Mouse (Mus musculus): Measurements from ENCODE around the gene Samd1. TPM values are rescaled to one million over a fixed set of nuclear protein-coding genes. Genes with fewer than 3 reads are reported as not detected.
A peak's percentile ranks its signal among the peaks of the same experiment; 100 is the strongest.

Gene Samd1
- polyA plus RNA-seq, 1 experiment from 2014 or later, result 5.4 TPM

DNA sequence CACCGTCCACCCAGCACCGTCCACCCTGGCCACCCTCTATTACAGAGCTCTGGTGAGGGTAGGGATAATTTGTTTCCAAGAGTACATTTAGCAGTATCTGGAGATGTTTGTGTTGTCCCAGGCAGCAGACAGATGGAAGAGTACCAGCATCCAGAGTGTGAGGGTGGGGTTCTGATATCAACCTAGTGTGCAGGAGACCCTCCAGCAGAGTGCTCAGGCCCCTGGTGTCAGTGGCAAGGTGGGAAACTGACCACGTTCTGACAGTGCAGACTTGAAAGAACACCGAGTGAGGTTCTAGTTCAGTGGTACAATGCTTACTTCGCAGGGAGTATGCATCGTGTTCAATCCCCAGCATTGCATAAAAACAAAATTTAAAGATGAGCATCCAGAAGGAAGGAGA is 25.8 kb upstream of the Samd1 start:
- Histone ChIP-seq H3K4me2 (ENCODE audit: low read length) (peak overlapping the region; percentile 65), H3K4me1 (ENCODE audit: control insufficient read depth, insufficient read depth, low read length) (peaks cover 19% of the 10 kb centered on the region), H3K9me3 (replicated peaks; ENCODE audit: control insufficient read depth, low read length, poor library complexity, severe bottlenecking) (no peaks in the 10 kb centered on the region), H3K9ac (ENCODE audit: low read depth, low read length) (peak overlapping the region; percentile 92), H3K36me3 (ENCODE audit: control insufficient read depth, insufficient read depth, low read length) (no peaks in the 10 kb centered on the region), H3K4me3 (ENCODE audit: low read depth, low read length) (peak overlapping the region; percentile 92), H3K27ac (ENCODE audit: low read length) (peak overlapping the region; percentile 88; the same call in 1 of the 2 replicates), H3K27me3 (ENCODE audit: control insufficient read depth, insufficient read depth, low read depth, low read length) (no peaks in the 10 kb centered on the region)
- ATAC-seq, result no peak
- 70% methylated on average over 6 of the region's 6 CpGs for WGBS

DNA sequence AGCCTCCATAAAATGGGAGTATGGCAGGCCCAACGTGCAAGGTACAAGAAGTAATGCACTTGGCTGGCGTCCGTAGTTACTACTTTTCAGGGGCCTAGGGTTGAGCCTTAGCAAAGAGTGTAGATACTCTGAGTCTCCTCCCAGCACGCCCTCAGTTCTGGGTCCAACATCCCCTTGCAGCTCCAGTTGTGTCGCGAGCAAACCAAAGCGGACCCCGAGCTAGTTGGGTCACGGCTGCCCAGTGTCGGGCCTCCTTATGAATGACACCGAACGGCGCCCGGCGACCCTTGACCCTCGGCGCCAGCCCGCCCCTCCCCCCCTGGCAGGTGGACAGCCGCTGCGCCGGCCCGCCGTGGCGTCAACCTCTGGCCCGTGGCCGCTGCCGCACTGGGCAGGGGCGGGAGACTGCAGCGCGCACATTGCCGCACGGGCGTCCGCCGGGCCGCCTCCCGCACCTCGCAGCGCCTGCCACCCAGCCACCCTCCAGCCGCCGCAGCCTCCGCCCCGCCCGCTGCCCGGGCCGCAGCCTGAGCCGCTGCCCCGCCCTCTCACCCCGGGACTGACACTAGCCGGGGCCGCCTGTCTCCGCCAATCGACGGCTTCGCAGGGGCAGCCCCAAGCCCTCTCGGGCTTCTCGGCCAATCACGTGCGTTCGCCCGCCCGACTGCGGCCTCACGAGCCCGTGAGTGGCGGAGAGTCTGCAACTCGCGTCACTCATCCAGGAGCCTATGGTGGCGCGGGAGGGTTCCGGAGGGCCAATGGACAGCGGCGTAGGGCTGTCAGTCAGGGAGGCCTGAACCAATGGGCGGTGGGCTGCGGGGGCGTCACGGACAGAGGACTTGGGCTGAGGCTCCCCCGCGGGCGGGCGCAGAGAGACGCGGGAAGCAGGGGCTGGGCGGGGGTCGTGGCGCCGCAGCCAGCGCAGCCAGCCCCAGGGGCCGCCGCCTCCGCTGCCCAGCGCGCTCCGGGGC is 25.0 kb upstream of the Samd1 start, which contains the start of gene Prkaca:
Gene Prkaca (plus strand): TSS at position 844 of the 971 bp plus-strand sequence.
- peak within 1 kb of the TSS; percentile 88 for H3K27ac ChIP-seq (ENCODE audit: low read length)
- no peaks in the 10 kb centered on the region for H3K27me3 ChIP-seq (ENCODE audit: control insufficient read depth, insufficient read depth, low read depth, low read length)
- H3K9ac ChIP-seq (ENCODE audit: low read depth, low read length), result peak within 1 kb of the TSS; percentile 93
- H3K4me2 ChIP-seq (ENCODE audit: low read length), result peak within 1 kb of the TSS; percentile 86
- peak within 1 kb of the TSS; percentile 92 for H3K4me3 ChIP-seq (ENCODE audit: low read depth, low read length)
- H3K9me3 ChIP-seq (replicated peaks; ENCODE audit: control insufficient read depth, low read length, poor library complexity, severe bottlenecking), result no peaks in the 10 kb centered on the region
- WGBS, result under 1% methylated on average over 71 of the region's 94 CpGs
- peaks cover 26% of the 10 kb centered on the region for H3K4me1 ChIP-seq (ENCODE audit: control insufficient read depth, insufficient read depth, low read length)
- H3K36me3 ChIP-seq (ENCODE audit: control insufficient read depth, insufficient read depth, low read length), result no peaks in the 10 kb centered on the region
- ATAC-seq, result peak; percentile 100

- WGBS, result 2% methylated on average over 37 of the region's 37 CpGs
- Histone ChIP-seq H3K27ac (ENCODE audit: low read length) (peak overlapping the region; percentile 82), H3K27me3 (ENCODE audit: control insufficient read depth, insufficient read depth, low read depth, low read length) (no peaks in the 10 kb centered on the region), H3K9me3 (replicated peaks; ENCODE audit: control insufficient read depth, low read length, poor library complexity, severe bottlenecking) (no peaks in the 10 kb centered on the region), H3K36me3 (ENCODE audit: control insufficient read depth, insufficient read depth, low read length) (no peaks in the 10 kb centered on the region), H3K9ac (ENCODE audit: low read depth, low read length) (peak overlapping the region; percentile 93), H3K4me1 (ENCODE audit: control insufficient read depth, insufficient read depth, low read length) (peaks cover 36% of the 10 kb centered on the region), H3K4me2 (ENCODE audit: low read length) (peak overlapping the region; percentile 86), H3K4me3 (ENCODE audit: low read depth, low read length) (peak overlapping the region; percentile 92)
- ATAC-seq, result peak; percentile 49
Observed at GRCm38 (mm10) chr8:83973161-83974031, 24.1 kb upstream of the Samd1 start.

DNA sequence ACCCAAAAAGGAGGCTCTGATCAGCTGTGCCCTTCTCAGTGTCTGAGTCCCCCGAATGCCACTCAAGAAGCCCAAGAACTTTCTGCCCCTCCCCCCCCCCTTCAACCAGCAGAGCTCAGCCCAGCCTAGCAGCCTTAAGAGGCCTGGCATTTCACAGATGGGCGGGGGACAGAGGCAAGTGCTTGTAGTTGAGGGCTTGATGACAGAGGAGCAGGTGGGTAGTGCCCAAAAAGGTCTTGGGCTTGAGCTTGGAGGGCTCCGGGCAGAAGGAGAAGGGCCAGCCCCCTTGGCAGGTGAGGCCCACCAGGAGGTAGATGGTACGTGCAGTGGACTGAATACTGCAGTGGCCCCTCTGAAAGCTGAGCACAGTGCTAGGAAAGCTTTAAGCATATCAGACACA is 23.0 kb upstream of the Samd1 start:
- H3K4me3 ChIP-seq (ENCODE audit: low read depth, low read length), result peak overlapping the region; percentile 92; the same call in 1 of the 2 replicates

GRCm38 (mm10) chr8:83976101-83976630 is 21.3 kb upstream of the Samd1 start:
- 85% methylated on average over 4 of the region's 4 CpGs for WGBS
- Histone ChIP-seq H3K4me1 (ENCODE audit: control insufficient read depth, insufficient read depth, low read length) (peaks cover 36% of the 10 kb centered on the region), H3K27me3 (ENCODE audit: control insufficient read depth, insufficient read depth, low read depth, low read length) (no peaks in the 10 kb centered on the region), H3K4me2 (ENCODE audit: low read length) (no peak overlapping the region), H3K9me3 (replicated peaks; ENCODE audit: control insufficient read depth, low read length, poor library complexity, severe bottlenecking) (no peaks in the 10 kb centered on the region), H3K4me3 (ENCODE audit: low read depth, low read length) (no peak overlapping the region), H3K27ac (ENCODE audit: low read length) (no peak overlapping the region), H3K9ac (ENCODE audit: low read depth, low read length) (no peak overlapping the region), H3K36me3 (ENCODE audit: control insufficient read depth, insufficient read depth, low read length) (peaks cover 7% of the 10 kb centered on the region)
- ATAC-seq, result no peak

More for the DNA sequence above, 23.0 kb upstream of the Samd1 start:
- Histone ChIP-seq H3K36me3 (ENCODE audit: control insufficient read depth, insufficient read depth, low read length) (no peaks in the 10 kb centered on the region), H3K27me3 (ENCODE audit: control insufficient read depth, insufficient read depth, low read depth, low read length) (no peaks in the 10 kb centered on the region), H3K27ac (ENCODE audit: low read length) (no peak overlapping the region), H3K9ac (ENCODE audit: low read depth, low read length) (no peak overlapping the region), H3K9me3 (replicated peaks; ENCODE audit: control insufficient read depth, low read length, poor library complexity, severe bottlenecking) (no peaks in the 10 kb centered on the region), H3K4me2 (ENCODE audit: low read length) (peak overlapping the region; percentile 86), H3K4me1 (ENCODE audit: control insufficient read depth, insufficient read depth, low read length) (peaks cover 36% of the 10 kb centered on the region)
- ATAC-seq, result no peak
- WGBS, result 84% methylated on average over 4 of the region's 4 CpGs

DNA sequence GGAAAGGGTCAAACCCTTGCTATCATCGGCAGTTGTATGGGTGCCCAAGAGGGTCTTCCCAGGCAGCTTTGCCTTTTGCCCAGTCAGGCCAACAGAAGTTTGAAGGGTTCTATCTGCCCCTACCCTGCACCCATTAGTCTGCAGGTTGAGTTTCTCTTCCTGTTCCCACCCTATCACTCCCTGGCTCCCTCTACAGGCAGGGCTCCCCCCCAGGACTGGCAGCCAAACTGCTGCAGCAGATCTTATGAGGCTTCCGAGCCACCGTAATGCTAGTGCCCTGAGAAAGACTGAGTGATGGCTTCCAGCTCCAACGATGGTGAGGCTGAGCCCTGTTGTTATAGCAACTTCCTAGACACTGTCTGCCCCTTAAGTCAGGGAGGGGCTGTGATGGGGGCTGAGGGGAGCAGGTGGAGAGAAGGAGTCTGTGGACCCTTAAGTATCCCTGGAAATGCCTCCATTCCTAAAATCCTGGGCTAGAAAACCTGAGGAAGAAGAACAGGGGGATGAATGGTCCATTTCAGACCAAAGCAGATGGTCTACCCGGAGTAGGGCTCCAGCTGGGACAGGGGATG is 20.6 kb upstream of the Samd1 start:
- no peaks in the 10 kb centered on the region for H3K27me3 ChIP-seq (ENCODE audit: control insufficient read depth, insufficient read depth, low read depth, low read length)
- ATAC-seq, result no peak
- no peak overlapping the region for H3K4me3 ChIP-seq (ENCODE audit: low read depth, low read length)
- H3K9me3 ChIP-seq (replicated peaks; ENCODE audit: control insufficient read depth, low read length, poor library complexity, severe bottlenecking), result no peaks in the 10 kb centered on the region
- no peak overlapping the region for H3K9ac ChIP-seq (ENCODE audit: low read depth, low read length)
- peaks cover 31% of the 10 kb centered on the region for H3K4me1 ChIP-seq (ENCODE audit: control insufficient read depth, insufficient read depth, low read length)
- H3K36me3 ChIP-seq (ENCODE audit: control insufficient read depth, insufficient read depth, low read length), result peaks cover 14% of the 10 kb centered on the region
- H3K4me2 ChIP-seq (ENCODE audit: low read length), result no peak overlapping the region
- no peak overlapping the region for H3K27ac ChIP-seq (ENCODE audit: low read length)
- 87% methylated on average over 5 of the region's 5 CpGs for WGBS

DNA sequence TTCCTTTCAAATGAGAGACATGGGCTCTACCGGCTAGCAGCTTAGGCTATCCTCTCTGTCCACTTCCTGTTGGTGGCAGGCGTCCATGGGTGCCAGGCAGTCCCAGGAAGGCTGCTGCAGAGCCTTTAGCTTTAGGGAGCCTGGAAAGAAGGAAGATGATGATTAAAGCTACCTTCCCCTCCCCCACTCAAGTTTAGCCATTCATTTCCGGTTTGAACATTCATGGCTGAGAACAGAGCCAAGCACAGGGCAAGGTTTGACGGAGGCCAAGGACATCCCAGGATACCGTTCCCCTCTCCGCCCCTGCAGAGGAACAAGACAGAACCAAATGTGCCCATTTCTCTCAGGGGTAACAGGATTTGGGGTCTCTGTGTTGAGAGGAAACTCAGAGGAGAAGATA is 19.8 kb upstream of the Samd1 start:
- 68% methylated on average over 6 of the region's 6 CpGs for WGBS
- H3K9me3 ChIP-seq (replicated peaks; ENCODE audit: control insufficient read depth, low read length, poor library complexity, severe bottlenecking), result no peaks in the 10 kb centered on the region
- H3K4me2 ChIP-seq (ENCODE audit: low read length), result no peak overlapping the region
- H3K36me3 ChIP-seq (ENCODE audit: control insufficient read depth, insufficient read depth, low read length), result peaks cover 15% of the 10 kb centered on the region
- peaks cover 29% of the 10 kb centered on the region for H3K4me1 ChIP-seq (ENCODE audit: control insufficient read depth, insufficient read depth, low read length)
- no peak overlapping the region for H3K27ac ChIP-seq (ENCODE audit: low read length)
- no peak for ATAC-seq
- no peak overlapping the region for H3K4me3 ChIP-seq (ENCODE audit: low read depth, low read length)
- H3K27me3 ChIP-seq (ENCODE audit: control insufficient read depth, insufficient read depth, low read depth, low read length), result no peaks in the 10 kb centered on the region
- no peak overlapping the region for H3K9ac ChIP-seq (ENCODE audit: low read depth, low read length)

GRCm38 (mm10) chr8:83978200-83978599 is 19.3 kb upstream of the Samd1 start:
- Histone ChIP-seq H3K9ac (ENCODE audit: low read depth, low read length) (no peak overlapping the region), H3K36me3 (ENCODE audit: control insufficient read depth, insufficient read depth, low read length) (peaks cover 17% of the 10 kb centered on the region), H3K9me3 (replicated peaks; ENCODE audit: control insufficient read depth, low read length, poor library complexity, severe bottlenecking) (no peaks in the 10 kb centered on the region), H3K27me3 (ENCODE audit: control insufficient read depth, insufficient read depth, low read depth, low read length) (no peaks in the 10 kb centered on the region), H3K4me1 (ENCODE audit: control insufficient read depth, insufficient read depth, low read length) (peaks cover 29% of the 10 kb centered on the region), H3K4me2 (ENCODE audit: low read length) (no peak overlapping the region), H3K4me3 (ENCODE audit: low read depth, low read length) (no peak overlapping the region), H3K27ac (ENCODE audit: low read length) (no peak overlapping the region)
- no peak for ATAC-seq
- 75% methylated on average over 9 of the region's 9 CpGs for WGBS

Measured in midbrain, embryonic 16.5 days (tissue).